Mouse (Mus musculus) subcutaneous adipose tissue, adult 2 months (tissue): Measurements from ENCODE around the gene Elmo2. TPM values are rescaled to one million over a fixed set of nuclear protein-coding genes. Genes with fewer than 3 reads are reported as not detected.

ENCODE experiments used
- polyA plus RNA-seq: library from polyadenylated mRNA; depleted of rRNA; stranded (reverse); fragments of >200 nt; gene quantifications from 2 replicates; pipeline ENCODE4 v1.2.3, GENCODE M21; 2012; ENCODE audit warnings: low replicate concordance; rRNA removed

Elmo2 gene
- 110 and 115 TPM in 2 replicates for polyA plus RNA-seq

DNA sequence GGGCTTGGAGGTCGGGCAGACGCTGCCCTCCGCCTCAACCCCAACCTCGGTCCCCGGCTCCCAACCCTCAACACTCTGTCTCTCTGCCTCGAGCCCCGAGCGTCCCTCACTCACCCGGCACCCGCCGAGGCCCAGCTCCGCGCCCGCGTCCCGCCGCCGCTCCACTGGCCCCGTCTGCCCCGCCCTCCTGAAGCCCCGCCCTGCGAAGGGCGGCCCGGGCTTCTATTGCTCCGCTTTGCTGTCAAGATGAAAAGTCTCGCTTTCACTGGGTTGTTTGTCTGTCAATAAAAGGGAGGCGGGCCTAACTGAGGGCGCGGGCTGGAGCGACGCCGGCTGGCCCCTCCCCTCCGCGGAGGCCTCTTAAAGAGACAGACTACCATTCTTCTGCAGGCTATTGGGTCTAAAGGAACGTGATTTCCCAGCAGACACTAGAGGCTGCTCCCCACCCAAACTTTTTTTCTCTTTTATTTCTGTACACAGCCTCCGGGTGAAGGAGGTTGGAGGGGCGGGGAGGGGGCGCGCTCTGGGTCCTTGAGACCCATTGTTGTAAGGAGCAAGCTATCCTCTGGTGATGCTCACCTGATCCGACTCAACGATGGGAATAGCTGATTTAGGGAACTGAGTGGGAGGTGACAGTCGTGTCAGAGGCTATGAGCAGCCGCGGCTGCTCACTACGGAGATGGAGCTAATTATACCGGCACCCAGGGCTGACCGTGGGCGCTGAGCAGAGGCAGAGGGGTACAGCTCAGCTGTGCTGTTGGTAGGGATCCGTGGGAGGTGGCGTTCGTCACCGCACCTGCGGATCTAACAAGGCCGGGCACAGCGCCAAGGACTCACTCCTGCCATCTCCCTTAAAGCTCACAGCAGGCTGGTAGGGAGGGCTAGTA lies at the start of gene Elmo2:
Elmo2 (minus strand) TSS at position 176 of the 887 bp plus-strand sequence.

GRCm38 (mm10) chr2:165368496-165368895 lies 42.2 kb upstream of the Elmo2 start, which contains the start of gene Zfp663:
Gene Zfp663 (minus strand): TSS chr2:165368729.

GRCm38 (mm10) chr2:165287202-165287984 lies 38.9 kb downstream of the Elmo2 start, which contains the start of gene Slc35c2:
Gene Slc35c2 (minus strand): TSS chr2:165287869.

Other genes with a start within 250 kb of the Elmo2 start
- not detected in 2 replicates for gene 1700025C18Rik, start 235.7 kb downstream of the Elmo2 start, polyA plus RNA-seq
- 0.09 TPM in 1 of 2 replicates, not detected in the other for gene Cdh22, start 91.6 kb downstream of the Elmo2 start, polyA plus RNA-seq
- 63.8 and 71.8 TPM in 2 replicates for gene Slc35c2, start 38.6 kb downstream of the Elmo2 start, polyA plus RNA-seq
- gene Zfp663, start 42.2 kb upstream of the Elmo2 start, polyA plus RNA-seq: 0.08 and 0.20 TPM in 2 replicates
- gene Zfp334, start 61.8 kb upstream of the Elmo2 start, polyA plus RNA-seq: 1.9 and 5.8 TPM in 2 replicates
- gene Ocstamp, start 73.9 kb upstream of the Elmo2 start, polyA plus RNA-seq: 0.23 and 0.64 TPM in 2 replicates
- gene Slc13a3, start 146.8 kb upstream of the Elmo2 start, polyA plus RNA-seq: 1.7 and 3.2 TPM in 2 replicates
- 14.8 and 28.2 TPM in 2 replicates for gene Trp53rka, start 166.8 kb upstream of the Elmo2 start, polyA plus RNA-seq
- 11.2 and 14.8 TPM in 2 replicates for gene Slc2a10, start 177.3 kb upstream of the Elmo2 start, polyA plus RNA-seq